Mouse (Mus musculus) lung, embryonic 14.5 days (tissue): ENCODE measurements around the gene Nap1l1. TPM values are rescaled to one million over a fixed set of nuclear protein-coding genes. Genes with fewer than 3 reads are reported as not detected.
A peak's percentile ranks its signal among the peaks of the same experiment; 100 is the strongest.

Experiments
- ATAC-seq: fragments of 200-750 bp; cut with Nextera tagmentation; 2 replicates; pipeline ENCODE4 v1.8.0; 2017; ENCODE audit warnings: mild to moderate bottlenecking, moderate TSS enrichment, moderate library complexity; ENCODE audit not compliant: insufficient read depth
- DNase-seq: peaks from one replicate; pipeline ENCODE4 v3.0.0-alpha.2; 2015
- H3K27ac ChIP-seq: fragments of 300-500 bp; sonication (generic); 2 replicates; pipeline ENCODE4 v1.5.1; 2014; ENCODE audit warnings: low read depth, mild to moderate bottlenecking, moderate library complexity
- H3K27me3 ChIP-seq: fragments of 300-500 bp; sonication (generic); 2 replicates; pipeline ENCODE4 v1.6.1; 2014; ENCODE audit warnings: low read length, control low read depth; ENCODE audit not compliant: insufficient read depth
- H3K36me3 ChIP-seq: fragments of 300-500 bp; sonication (generic); 2 replicates; pipeline ENCODE4 v1.6.1; 2014; ENCODE audit warnings: control low read depth; ENCODE audit not compliant: insufficient read depth
- H3K4me1 ChIP-seq: fragments of 300-500 bp; sonication (generic); 2 replicates; pipeline ENCODE4 v1.6.1; 2014; ENCODE audit warnings: antibody characterized with exemption, control low read depth; ENCODE audit not compliant: insufficient read depth
- H3K4me2 ChIP-seq: fragments of 300-500 bp; sonication (generic); 2 replicates; pipeline ENCODE4 v1.6.1; 2014; ENCODE audit warnings: mild to moderate bottlenecking
- H3K4me3 ChIP-seq: fragments of 300-500 bp; sonication (generic); 2 replicates; pipeline ENCODE4 v1.5.1; 2014; ENCODE audit warnings: low read depth, low read length
- H3K9ac ChIP-seq: fragments of 300-500 bp; sonication (generic); 2 replicates; pipeline ENCODE4 v1.6.1; 2014
- H3K9me3 ChIP-seq: fragments of 300-500 bp; sonication (generic); 2 replicates; pipeline ENCODE4 v1.6.1; 2016; ENCODE audit warnings: low read depth, low read length, control low read depth
- CTCF ChIP-seq: IDR thresholded peaks from 2 replicates; pipeline ENCODE4 v1.5.1; 2016; ENCODE audit warnings: antibody characterized with exemption, low read depth
- WGBS: fragments of 180-500 bp; shearing (Covaris S2); extraction: QIAGEN DNeasy Blood & Tissue Kit; methylation state at CpG from one replicate; pipeline ENCODE4 v1.1.7; 2014; 5-methylcytosine and 5-hydroxymethylcytosine counted together
- polyA plus RNA-seq: library from polyadenylated mRNA; unstranded; fragments of >200 nt; fragmentation: Nextera tagmentation; extraction: Ambion mirVana; gene quantifications from 2 replicates; pipeline ENCODE4 v1.2.1, GENCODE M21; 2014

Nap1l1 gene
- polyA plus RNA-seq, 1 experiment from 2014 or later, result 301 TPM

GRCm38 (mm10) chr10:111534691-111535090, 61.7 kb downstream of the Nap1l1 start:
- Histone ChIP-seq H3K36me3 (no peaks in the 10 kb centered on the region), H3K9me3 (no peaks in the 10 kb centered on the region), H3K27ac (no peak overlapping the region), H3K27me3 (no peaks in the 10 kb centered on the region), H3K4me1 (peaks cover 10% of the 10 kb centered on the region), H3K9ac (no peak overlapping the region), H3K4me2 (no peak overlapping the region), H3K4me3 (no peak overlapping the region)
- no peak for TF ChIP-seq CTCF
- 56% methylated on average over 8 of the region's 8 CpGs for WGBS
- DNase-seq (no peak), ATAC-seq (no peak)

GRCm38 (mm10) chr10:111537410-111537809, 64.4 kb downstream of the Nap1l1 start:
- Histone ChIP-seq H3K27me3 (no peaks in the 10 kb centered on the region), H3K9ac (peak overlapping the region; percentile 34), H3K9me3 (no peaks in the 10 kb centered on the region), H3K4me3 (peak overlapping the region; percentile 13), H3K36me3 (no peaks in the 10 kb centered on the region), H3K4me1 (peaks cover 16% of the 10 kb centered on the region), H3K4me2 (peak overlapping the region; percentile 55), H3K27ac (peak overlapping the region; percentile 72)
- no peak for TF ChIP-seq CTCF
- DNase-seq, result no peak
- WGBS, result 45% methylated on average over 19 of the region's 19 CpGs
- ATAC-seq, result no peak

GRCm38 (mm10) chr10:111539724-111540324, 66.8 kb downstream of the Nap1l1 start:
- Histone ChIP-seq H3K4me2 (peak overlapping the region; percentile 28), H3K36me3 (no peaks in the 10 kb centered on the region), H3K27ac (peak overlapping the region; percentile 85), H3K9ac (no peak overlapping the region), H3K27me3 (no peaks in the 10 kb centered on the region), H3K4me3 (no peak overlapping the region), H3K4me1 (peaks cover 23% of the 10 kb centered on the region), H3K9me3 (no peaks in the 10 kb centered on the region)
- DNase-seq, result peak; percentile 78
- 24% methylated on average over 9 of the region's 9 CpGs for WGBS
- no peak for TF ChIP-seq CTCF
- peak; percentile 59 for ATAC-seq

- TF ChIP-seq CTCF, result no peak
- 83% methylated on average over 9 of the region's 9 CpGs for WGBS
- Histone ChIP-seq H3K9me3 (no peaks in the 10 kb centered on the region), H3K4me3 (no peak overlapping the region), H3K9ac (no peak overlapping the region), H3K27ac (0 out of 2 replicates have a peak overlapping the region, but pooled peaks have one; percentile 85), H3K27me3 (no peaks in the 10 kb centered on the region), H3K4me1 (peaks cover 23% of the 10 kb centered on the region), H3K36me3 (no peaks in the 10 kb centered on the region), H3K4me2 (no peak overlapping the region)
- no peak for ATAC-seq
- DNase-seq, result no peak
These were observed 67.7 kb downstream of the Nap1l1 start for GRCm38 (mm10) chr10:111540678-111541077.

GRCm38 (mm10) chr10:111543106-111543505, 70.1 kb downstream of the Nap1l1 start:
- H3K36me3 ChIP-seq, result no peaks in the 10 kb centered on the region
- H3K4me3 ChIP-seq, result no peak overlapping the region
- H3K9me3 ChIP-seq, result no peaks in the 10 kb centered on the region
- H3K4me1 ChIP-seq, result peaks cover 23% of the 10 kb centered on the region
- H3K9ac ChIP-seq, result no peak overlapping the region
- no peaks in the 10 kb centered on the region for H3K27me3 ChIP-seq
- no peak overlapping the region for H3K27ac ChIP-seq
- no peak overlapping the region for H3K4me2 ChIP-seq
- WGBS, result 75% methylated on average over 7 of the region's 7 CpGs
- no peak for DNase-seq
- ATAC-seq, result no peak
- TF ChIP-seq CTCF, result no peak

GRCm38 (mm10) chr10:111543781-111544260, 70.8 kb downstream of the Nap1l1 start:
- WGBS, result 17% methylated on average over 7 of the region's 7 CpGs
- H3K27me3 ChIP-seq, result no peaks in the 10 kb centered on the region
- H3K9ac ChIP-seq, result no peak overlapping the region
- no peak for TF ChIP-seq CTCF
- H3K27ac ChIP-seq, result 0 out of 2 replicates have a peak overlapping the region, but pooled peaks have one; percentile 14
- peaks cover 23% of the 10 kb centered on the region for H3K4me1 ChIP-seq
- ATAC-seq, result peak; percentile 33; the same call in 1 of the 2 replicates
- H3K36me3 ChIP-seq, result no peaks in the 10 kb centered on the region
- peak; percentile 62 for DNase-seq
- H3K9me3 ChIP-seq, result no peaks in the 10 kb centered on the region
- H3K4me2 ChIP-seq, result no peak overlapping the region
- H3K4me3 ChIP-seq, result no peak overlapping the region

- H3K27ac ChIP-seq, result no peak overlapping the region
- peaks cover 20% of the 10 kb centered on the region for H3K4me1 ChIP-seq
- no peak for ATAC-seq
- no peaks in the 10 kb centered on the region for H3K36me3 ChIP-seq
- H3K9ac ChIP-seq, result no peak overlapping the region
- H3K27me3 ChIP-seq, result no peaks in the 10 kb centered on the region
- no peak for DNase-seq
- H3K9me3 ChIP-seq, result no peaks in the 10 kb centered on the region
- 67% methylated on average over 4 of the region's 4 CpGs for WGBS
- H3K4me3 ChIP-seq, result no peak overlapping the region
- TF ChIP-seq CTCF, result no peak
- no peak overlapping the region for H3K4me2 ChIP-seq
These were observed 71.3 kb downstream of the Nap1l1 start for GRCm38 (mm10) chr10:111544311-111544710.
